Mouse (Mus musculus) lung, embryonic 14.5 days (tissue): ENCODE data around the gene Syt3. TPM values are rescaled to one million over a fixed set of nuclear protein-coding genes. Genes with fewer than 3 reads are reported as not detected.

Source experiments
- ATAC-seq: fragments of 200-750 bp; cut with Nextera tagmentation; 2 replicates; pipeline ENCODE4 v1.8.0; 2017; ENCODE audit warnings: mild to moderate bottlenecking, moderate TSS enrichment, moderate library complexity; ENCODE audit not compliant: insufficient read depth
- DNase-seq: peaks from one replicate; pipeline ENCODE4 v3.0.0-alpha.2; 2015
- H3K27ac ChIP-seq: fragments of 300-500 bp; sonication (generic); 2 replicates; pipeline ENCODE4 v1.5.1; 2014; ENCODE audit warnings: low read depth, mild to moderate bottlenecking, moderate library complexity
- H3K27me3 ChIP-seq: fragments of 300-500 bp; sonication (generic); 2 replicates; pipeline ENCODE4 v1.6.1; 2014; ENCODE audit warnings: low read length, control low read depth; ENCODE audit not compliant: insufficient read depth
- H3K36me3 ChIP-seq: fragments of 300-500 bp; sonication (generic); 2 replicates; pipeline ENCODE4 v1.6.1; 2014; ENCODE audit warnings: control low read depth; ENCODE audit not compliant: insufficient read depth
- H3K4me1 ChIP-seq: fragments of 300-500 bp; sonication (generic); 2 replicates; pipeline ENCODE4 v1.6.1; 2014; ENCODE audit warnings: antibody characterized with exemption, control low read depth; ENCODE audit not compliant: insufficient read depth
- H3K4me2 ChIP-seq: fragments of 300-500 bp; sonication (generic); 2 replicates; pipeline ENCODE4 v1.6.1; 2014; ENCODE audit warnings: mild to moderate bottlenecking
- H3K4me3 ChIP-seq: fragments of 300-500 bp; sonication (generic); 2 replicates; pipeline ENCODE4 v1.5.1; 2014; ENCODE audit warnings: low read depth, low read length
- H3K9ac ChIP-seq: fragments of 300-500 bp; sonication (generic); 2 replicates; pipeline ENCODE4 v1.6.1; 2014
- H3K9me3 ChIP-seq: fragments of 300-500 bp; sonication (generic); 2 replicates; pipeline ENCODE4 v1.6.1; 2016; ENCODE audit warnings: low read depth, low read length, control low read depth
- CTCF ChIP-seq: IDR thresholded peaks from 2 replicates; pipeline ENCODE4 v1.5.1; 2016; ENCODE audit warnings: antibody characterized with exemption, low read depth
- WGBS: fragments of 180-500 bp; shearing (Covaris S2); extraction: QIAGEN DNeasy Blood & Tissue Kit; methylation state at CpG from one replicate; pipeline ENCODE4 v1.1.7; 2014; 5-methylcytosine and 5-hydroxymethylcytosine counted together
- polyA plus RNA-seq: library from polyadenylated mRNA; unstranded; fragments of >200 nt; fragmentation: Nextera tagmentation; extraction: Ambion mirVana; gene quantifications from 2 replicates; pipeline ENCODE4 v1.2.1, GENCODE M21; 2014

Syt3 gene
- polyA plus RNA-seq, 1 experiment from 2014 or later = 2.0 TPM

- peak overlapping the region; percentile 79 for H3K27ac ChIP-seq
- TF ChIP-seq CTCF = no peak
- H3K9ac ChIP-seq = peak overlapping the region; percentile 63
- DNase-seq (peak; percentile 95), ATAC-seq (peak; percentile 91)
- H3K4me3 ChIP-seq = peak overlapping the region; percentile 55
- H3K4me2 ChIP-seq = peak overlapping the region; percentile 84
- no peaks in the 10 kb centered on the region for H3K9me3 ChIP-seq
- H3K36me3 ChIP-seq = no peaks in the 10 kb centered on the region
- H3K4me1 ChIP-seq = peaks cover 7% of the 10 kb centered on the region; the same call in 1 of the 2 replicates
- no peaks in the 10 kb centered on the region for H3K27me3 ChIP-seq
- under 1% methylated on average over 19 of the region's 19 CpGs for WGBS
Measured at GRCm38 (mm10) chr7:44373889-44374652, 9.8 kb upstream of the Syt3 start.

GRCm38 (mm10) chr7:44374756-44375155, 9.1 kb upstream of the Syt3 start:
- Histone ChIP-seq H3K4me1 (peaks cover 7% of the 10 kb centered on the region; the same call in 1 of the 2 replicates), H3K9ac (peak overlapping the region; percentile 63), H3K4me2 (peak overlapping the region; percentile 84), H3K9me3 (no peaks in the 10 kb centered on the region), H3K27me3 (no peaks in the 10 kb centered on the region), H3K4me3 (peak overlapping the region; percentile 55), H3K36me3 (no peaks in the 10 kb centered on the region), H3K27ac (peak overlapping the region; percentile 79)
- DNase-seq = peak; percentile 55
- ATAC-seq = peak; percentile 12; the same call in 1 of the 2 replicates
- WGBS = 0% methylated on average over 5 of the region's 5 CpGs
- TF ChIP-seq CTCF = no peak

GRCm38 (mm10) chr7:44375207-44375606, 8.7 kb upstream of the Syt3 start:
- WGBS = 13% methylated on average over 10 of the region's 10 CpGs
- TF ChIP-seq CTCF = no peak
- peak overlapping the region; percentile 84 for H3K4me2 ChIP-seq
- H3K9ac ChIP-seq = no peak overlapping the region
- DNase-seq = peak; percentile 27
- peaks cover 7% of the 10 kb centered on the region; the same call in 1 of the 2 replicates for H3K4me1 ChIP-seq
- no peaks in the 10 kb centered on the region for H3K27me3 ChIP-seq
- no peak overlapping the region for H3K27ac ChIP-seq
- H3K4me3 ChIP-seq = peak overlapping the region; percentile 55; the same call in 1 of the 2 replicates
- no peaks in the 10 kb centered on the region for H3K9me3 ChIP-seq
- no peak for ATAC-seq
- no peaks in the 10 kb centered on the region for H3K36me3 ChIP-seq

- Histone ChIP-seq H3K27ac (no peak overlapping the region), H3K36me3 (no peaks in the 10 kb centered on the region), H3K4me2 (no peak overlapping the region), H3K9me3 (no peaks in the 10 kb centered on the region), H3K4me1 (peaks cover 7% of the 10 kb centered on the region; the same call in 1 of the 2 replicates), H3K27me3 (no peaks in the 10 kb centered on the region), H3K4me3 (0 out of 2 replicates have a peak overlapping the region, but pooled peaks have one; percentile 55), H3K9ac (no peak overlapping the region)
- ATAC-seq (no peak), DNase-seq (no peak)
- no peak for TF ChIP-seq CTCF
- 59% methylated on average over 3 of the region's 3 CpGs for WGBS
Measured at GRCm38 (mm10) chr7:44375793-44376192, 8.1 kb upstream of the Syt3 start.

- H3K9me3 ChIP-seq = no peaks in the 10 kb centered on the region
Measured at GRCm38 (mm10) chr7:44378290-44378689, 5.6 kb upstream of the Syt3 start.

GRCm38 (mm10) chr7:44382541-44382940, 1.4 kb upstream of the Syt3 start:
- H3K9me3 ChIP-seq = no peaks in the 10 kb centered on the region
- peaks cover 19% of the 10 kb centered on the region; the same call in 1 of the 2 replicates for H3K27me3 ChIP-seq
- H3K4me3 ChIP-seq = no peak overlapping the region
- H3K4me2 ChIP-seq = no peak overlapping the region
- H3K9ac ChIP-seq = no peak overlapping the region
- H3K4me1 ChIP-seq = peaks cover 3% of the 10 kb centered on the region
- WGBS = 67% methylated on average over 12 of the region's 12 CpGs
- no peak overlapping the region for H3K27ac ChIP-seq
- DNase-seq (no peak), ATAC-seq (no peak)
- H3K36me3 ChIP-seq = no peaks in the 10 kb centered on the region
- no peak for TF ChIP-seq CTCF

More at GRCm38 (mm10) chr7:44378290-44378689, 5.6 kb upstream of the Syt3 start:
- no peak overlapping the region for H3K4me3 ChIP-seq
- peak; percentile 10; the same call in 1 of the 2 replicates for ATAC-seq
- H3K36me3 ChIP-seq = no peaks in the 10 kb centered on the region
- H3K4me2 ChIP-seq = peak overlapping the region; percentile 10; the same call in 1 of the 2 replicates
- 0 out of 2 replicates have a peak, but pooled peaks cover 5% of the 10 kb centered on the region for H3K27me3 ChIP-seq
- H3K27ac ChIP-seq = no peak overlapping the region
- peaks cover 7% of the 10 kb centered on the region; the same call in 1 of the 2 replicates for H3K4me1 ChIP-seq
- 28% methylated on average over 4 of the region's 4 CpGs for WGBS
- DNase-seq = peak; percentile 81
- TF ChIP-seq CTCF = no peak
- H3K9ac ChIP-seq = no peak overlapping the region

- H3K27ac ChIP-seq = no peak overlapping the region
- ATAC-seq (peak; percentile 67; the same call in 1 of the 2 replicates), DNase-seq (no peak)
- H3K4me1 ChIP-seq = no peaks in the 10 kb centered on the region; the same call in 1 of the 2 replicates
- H3K9ac ChIP-seq = peak overlapping the region; percentile 30; the same call in 1 of the 2 replicates
- peak overlapping the region; percentile 51 for H3K4me3 ChIP-seq
- TF ChIP-seq CTCF = no peak
- H3K36me3 ChIP-seq = no peaks in the 10 kb centered on the region
- peaks cover 22% of the 10 kb centered on the region for H3K27me3 ChIP-seq
- WGBS = 1% methylated on average over 16 of the region's 17 CpGs
- H3K9me3 ChIP-seq = no peaks in the 10 kb centered on the region
- peak overlapping the region; percentile 93 for H3K4me2 ChIP-seq
Measured at GRCm38 (mm10) chr7:44384716-44385059, 786 bp downstream of the Syt3 start.
